Mouse (Mus musculus) myocyte (in vitro differentiated cells): Measurements from ENCODE around the gene Lmtk2. TPM values are rescaled to one million over a fixed set of nuclear protein-coding genes. Genes with fewer than 3 reads are reported as not detected.

Experiments
- H3K27me3 ChIP-seq: one replicate; pipeline ENCODE4 v1.6.1; 2011; ENCODE audit not compliant: control insufficient read depth, insufficient read depth, insufficient read length
- H3K36me3 ChIP-seq: one replicate; pipeline ENCODE4 v1.6.1; 2011; ENCODE audit not compliant: control insufficient read depth, insufficient read depth
- H3K4me2 ChIP-seq: one replicate; pipeline ENCODE4 v1.6.1; 2011; ENCODE audit warnings: low read depth, control low read depth
- H3K4me3 ChIP-seq: one replicate; pipeline ENCODE4 v1.5.1; 2011; ENCODE audit warnings: mild to moderate bottlenecking, control low read depth, moderate library complexity
- H3K79me2 ChIP-seq: one replicate; pipeline ENCODE4 v1.6.1; 2011; ENCODE audit not compliant: control insufficient read depth, insufficient read depth
- H3ac ChIP-seq: one replicate; pipeline ENCODE4 v1.6.1; 2011; ENCODE audit not compliant: control insufficient read depth, insufficient read length
- CEBPB ChIP-seq: IDR thresholded peaks from 2 replicates; pipeline ENCODE4 v1.6.1; 2011; ENCODE audit warnings: mild to moderate bottlenecking, moderate library complexity; ENCODE audit not compliant: poor library complexity, insufficient read depth, severe bottlenecking
- E2F4 ChIP-seq: IDR thresholded peaks from one replicate; pipeline ENCODE4 v1.6.1; 2011; ENCODE audit warnings: mild to moderate bottlenecking, control low read depth, moderate library complexity; ENCODE audit not compliant: insufficient read depth
- MAX ChIP-seq: IDR thresholded peaks from one replicate; pipeline ENCODE4 v1.6.1; 2011; ENCODE audit warnings: low read depth, mild to moderate bottlenecking, control low read depth
- MYOD1 ChIP-seq, 3 experiments: IDR thresholded peaks; one replicate each; pipeline ENCODE4 v1.6.1; 2011; ENCODE audit warnings: control low read depth in 2 of 3, low read depth in 2 of 3, mild to moderate bottlenecking in 2 of 3, moderate library complexity in 1 of 3; ENCODE audit not compliant: insufficient read length in 2 of 3, control insufficient read depth in 1 of 3
- MYOG ChIP-seq, 3 experiments: IDR thresholded peaks; one replicate each; pipeline ENCODE4 v1.6.1; 2011; ENCODE audit warnings: control low read depth in 2 of 3, low read depth in 2 of 3, mild to moderate bottlenecking in 2 of 3; ENCODE audit not compliant: insufficient read length in 2 of 3, control insufficient read depth in 1 of 3, insufficient read depth in 1 of 3
- POLR2A ChIP-seq: IDR thresholded peaks from one replicate; pipeline ENCODE4 v1.6.1; 2011; ENCODE audit warnings: low read depth, mild to moderate bottlenecking, control low read depth, moderate library complexity; ENCODE audit not compliant: insufficient read length
- POLR2AphosphoS2 ChIP-seq: IDR thresholded peaks from one replicate; pipeline ENCODE4 v1.6.1; 2011; ENCODE audit warnings: low read depth, control low read depth; ENCODE audit not compliant: insufficient read length
- REST ChIP-seq: IDR thresholded peaks from one replicate; pipeline ENCODE4 v1.6.1; 2011; ENCODE audit warnings: mild to moderate bottlenecking, control low read depth, moderate library complexity; ENCODE audit not compliant: insufficient read depth, insufficient read length
- SRF ChIP-seq: IDR thresholded peaks from one replicate; pipeline ENCODE4 v1.6.1; 2011; ENCODE audit warnings: low read depth; ENCODE audit not compliant: control insufficient read depth, insufficient read length
- TCF12 ChIP-seq: IDR thresholded peaks from one replicate; pipeline ENCODE4 v1.6.1; 2011; ENCODE audit warnings: mild to moderate bottlenecking, control low read depth; ENCODE audit not compliant: poor library complexity, insufficient read depth, severe bottlenecking
- TCF3 ChIP-seq: IDR thresholded peaks from one replicate; pipeline ENCODE4 v1.6.1; 2011; ENCODE audit warnings: low read depth, control low read depth; ENCODE audit not compliant: insufficient read length
- USF1 ChIP-seq: IDR thresholded peaks from one replicate; pipeline ENCODE4 v1.6.1; 2011; ENCODE audit warnings: low read depth, mild to moderate bottlenecking, control low read depth, moderate library complexity
- polyA plus RNA-seq: library from polyadenylated mRNA; unstranded; fragments of >200 nt; fragmentation: generic; extraction: Trizol; gene quantifications from one replicate; pipeline ENCODE4 v1.2.1, GENCODE M21; 2012; ENCODE audit warnings: missing spikeins

Gene Lmtk2
- polyA plus RNA-seq, 1 experiment: 4.7 TPM

DNA sequence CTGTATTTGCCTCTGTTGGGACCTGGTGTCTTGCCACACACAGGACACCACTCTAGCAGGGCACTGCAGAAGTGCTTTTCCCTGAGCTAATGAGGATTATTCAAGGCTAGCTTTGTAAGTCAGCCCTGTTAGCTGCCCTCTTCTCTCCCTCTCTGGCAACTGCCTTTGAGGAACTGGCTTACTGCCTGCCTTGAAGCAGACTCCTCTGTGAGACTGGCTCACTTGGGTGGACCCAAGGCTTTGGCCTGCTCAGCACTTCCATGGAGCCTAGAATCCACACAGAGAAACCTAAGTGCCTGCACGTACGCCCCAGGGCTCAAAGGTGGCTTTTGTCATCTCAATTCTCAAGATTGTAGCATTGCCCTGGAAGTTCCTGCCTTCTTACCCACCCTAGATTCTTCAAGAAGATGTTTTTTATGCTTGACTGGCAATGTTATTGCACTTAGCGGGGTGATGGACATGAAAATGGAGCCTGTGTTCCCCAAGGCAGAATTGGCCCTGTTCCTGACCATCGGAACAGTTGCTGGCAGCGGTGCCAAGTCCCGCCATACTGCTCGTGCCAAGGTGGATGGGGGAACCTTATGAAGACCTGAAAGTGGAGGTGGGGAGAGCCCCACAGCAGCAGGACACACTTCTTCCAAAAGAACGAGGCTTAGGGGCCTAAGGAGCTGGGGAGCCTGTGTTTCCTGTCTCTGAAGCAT is 69.2 kb downstream of the Lmtk2 start:
- no peaks in the 10 kb centered on the region for H3K27me3 ChIP-seq
- peaks cover 6% of the 10 kb centered on the region for H3K36me3 ChIP-seq
- no peak overlapping the region for H3K4me2 ChIP-seq
- H3K4me3 ChIP-seq: no peak overlapping the region
- TF ChIP-seq REST: no peak
- no peak overlapping the region for H3ac ChIP-seq
- no peaks in the 10 kb centered on the region for H3K79me2 ChIP-seq

DNA sequence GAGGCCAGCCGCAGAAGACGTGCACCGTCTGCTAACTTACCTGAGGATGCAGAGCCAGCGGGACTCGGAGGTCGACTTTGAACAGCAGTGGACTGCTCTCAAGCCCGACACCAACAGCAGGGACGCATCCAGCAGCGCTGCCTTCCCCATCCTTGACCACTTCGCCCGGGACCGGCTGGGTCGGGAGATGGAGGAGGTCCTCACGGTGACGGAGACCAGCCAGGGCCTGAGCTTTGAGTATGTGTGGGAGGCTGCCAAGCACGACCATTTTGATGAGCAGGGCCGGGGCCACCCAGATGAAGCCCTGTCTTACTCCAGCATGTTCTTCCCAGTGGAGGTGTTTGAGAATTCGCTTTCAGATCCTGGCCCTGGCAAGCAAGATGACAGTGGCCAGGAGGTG is 73.4 kb downstream of the Lmtk2 start:
- H3K4me2 ChIP-seq: no peak overlapping the region
- H3K36me3 ChIP-seq: peaks cover 8% of the 10 kb centered on the region
- H3ac ChIP-seq: no peak overlapping the region
- no peaks in the 10 kb centered on the region for H3K79me2 ChIP-seq
- no peaks in the 10 kb centered on the region for H3K27me3 ChIP-seq
- TF ChIP-seq MYOD1 (IDR thresholded peaks at IDR 0.05; ENCODE audit: control insufficient read depth in 1 of 3, insufficient read length in 2 of 3, low read depth in 2 of 3) (no peak), POLR2A (no peak), MAX (no peak), TCF12 (no peak), SRF (no peak), E2F4 (no peak), TCF3 (no peak), REST (no peak), POLR2AphosphoS2 (no peak), CEBPB (no peak), USF1 (no peak), MYOG (IDR thresholded peaks at IDR 0.05; ENCODE audit: control insufficient read depth in 1 of 3, insufficient read depth in 1 of 3, insufficient read length in 2 of 3, low read depth in 2 of 3) (no peak)
- no peak overlapping the region for H3K4me3 ChIP-seq

GRCm38 (mm10) chr5:144178216-144178615 is 78.0 kb downstream of the Lmtk2 start:
- Histone ChIP-seq H3K36me3 (peaks cover 3% of the 10 kb centered on the region), H3K79me2 (no peaks in the 10 kb centered on the region), H3K4me3 (no peak overlapping the region), H3ac (no peak overlapping the region), H3K4me2 (no peak overlapping the region), H3K27me3 (no peaks in the 10 kb centered on the region)
- no peak for TF ChIP-seq E2F4
- peak in 1 of 3 experiments; percentile 48 for TF ChIP-seq MYOD1 (IDR thresholded peaks at IDR 0.05; ENCODE audit: control insufficient read depth in 1 of 3, insufficient read length in 2 of 3, low read depth in 2 of 3)

DNA sequence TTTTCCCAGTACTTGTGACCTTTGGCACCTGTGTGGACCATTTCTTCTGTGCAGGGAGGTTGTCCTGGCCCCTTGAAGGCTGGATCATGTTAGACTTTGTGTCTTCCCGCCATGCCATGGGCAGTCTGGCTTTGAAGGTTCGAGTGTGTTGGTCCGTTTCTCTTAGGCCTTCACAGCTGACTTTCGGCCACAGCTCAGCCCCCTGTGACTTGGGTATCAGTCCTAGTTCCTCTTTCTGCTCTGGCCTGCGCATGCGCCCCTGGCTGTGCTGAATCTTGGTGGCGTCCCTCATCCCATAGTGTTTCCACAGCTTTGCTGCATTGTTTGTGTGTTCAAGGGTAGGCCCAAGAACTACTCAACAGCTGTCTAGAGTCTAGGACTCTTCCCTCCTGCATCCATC is 81.0 kb downstream of the Lmtk2 start:
- H3K79me2 ChIP-seq: no peaks in the 10 kb centered on the region
- H3K36me3 ChIP-seq: peaks cover 4% of the 10 kb centered on the region
- H3K27me3 ChIP-seq: no peaks in the 10 kb centered on the region
- H3K4me2 ChIP-seq: no peak overlapping the region
- H3ac ChIP-seq: no peak overlapping the region
- no peak overlapping the region for H3K4me3 ChIP-seq
- no peak for TF ChIP-seq E2F4
- TF ChIP-seq TCF3: no peak
- TF ChIP-seq CEBPB: no peak
- no peak for TF ChIP-seq SRF
- TF ChIP-seq TCF12: no peak
- no peak for TF ChIP-seq MYOD1 (IDR thresholded peaks at IDR 0.05; ENCODE audit: control insufficient read depth in 1 of 3, insufficient read length in 2 of 3, low read depth in 2 of 3)
- no peak for TF ChIP-seq REST
- TF ChIP-seq USF1: no peak
- no peak for TF ChIP-seq MAX
- no peak for TF ChIP-seq MYOG (IDR thresholded peaks at IDR 0.05; ENCODE audit: control insufficient read depth in 1 of 3, insufficient read depth in 1 of 3, insufficient read length in 2 of 3, low read depth in 2 of 3)
- TF ChIP-seq POLR2AphosphoS2: no peak
- no peak for TF ChIP-seq POLR2A

GRCm38 (mm10) chr5:144182542-144183247 is 82.5 kb downstream of the Lmtk2 start:
- Histone ChIP-seq H3ac (no peak overlapping the region), H3K4me2 (no peak overlapping the region), H3K79me2 (no peaks in the 10 kb centered on the region), H3K4me3 (no peak overlapping the region), H3K36me3 (peaks cover 4% of the 10 kb centered on the region), H3K27me3 (no peaks in the 10 kb centered on the region)
- TF ChIP-seq TCF3 (no peak), MYOG (IDR thresholded peaks at IDR 0.05; ENCODE audit: control insufficient read depth in 1 of 3, insufficient read depth in 1 of 3, insufficient read length in 2 of 3, low read depth in 2 of 3) (no peak), MYOD1 (IDR thresholded peaks at IDR 0.05; ENCODE audit: control insufficient read depth in 1 of 3, insufficient read length in 2 of 3, low read depth in 2 of 3) (no peak), CEBPB (no peak), E2F4 (no peak), MAX (no peak), USF1 (no peak), SRF (no peak), TCF12 (no peak), POLR2A (no peak), POLR2AphosphoS2 (no peak), REST (no peak)
